ENCODE assay signal across 13 mouse cellular contexts in the genomic region with DNA sequence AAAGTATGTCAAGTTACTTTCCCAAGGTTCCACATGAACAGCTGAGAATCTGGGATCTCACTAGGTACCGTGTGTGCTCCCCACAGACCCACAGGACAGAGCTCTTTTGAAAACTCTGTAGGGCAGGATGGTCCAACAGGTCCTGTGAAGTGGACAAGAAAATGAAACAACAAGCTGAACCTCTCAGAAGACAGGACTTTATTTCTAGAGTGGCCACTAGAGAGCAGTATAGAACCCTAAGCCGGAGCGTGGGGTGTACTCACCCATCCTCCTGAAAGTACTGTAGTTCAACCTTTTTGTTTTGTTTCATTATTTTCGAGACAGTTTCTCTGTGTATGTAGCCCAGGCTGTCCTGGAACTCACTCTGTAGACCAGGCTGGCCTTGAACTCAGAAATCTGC. TPM values are rescaled to one million over a fixed set of nuclear protein-coding genes. Genes with fewer than 3 reads are reported as not detected.
A peak's percentile ranks its signal among the peaks of the same experiment; 100 is the strongest.
DNase-seq lines count a peak whose midpoint lies in the region; ATAC-seq and TF ChIP-seq lines count a peak whose summit lies in the region.
"Had no signal": no experiment of that assay in that cellular context is flagged by ENCODE, and none has a peak within 500 bp of the region (broad histone marks: within the 10 kb centered on the region; RNA-seq: fewer than 3 reads in every experiment).

No protein-coding gene starts in this region.

- no peak overlapping the region for H3K4me3 ChIP-seq in heart, postnatal 0 days (ENCODE audit: low read depth, low read length)
- no peak overlapping the region for H3K4me3 ChIP-seq in thymus, adult 2 months (ENCODE audit: control insufficient read depth, insufficient read depth, low read length)
- H3K4me3 ChIP-seq: embryonic facial prominence, embryonic 15.5 days; limb, embryonic 13.5 days; neural tube, embryonic 13.5 days had no signal

- H3K4me1 ChIP-seq in heart, postnatal 0 days (ENCODE audit: control insufficient read depth, insufficient read depth), result no peaks in the 10 kb centered on the region
- H3K4me1 ChIP-seq in thymus, adult 2 months (replicated peaks; ENCODE audit: control insufficient read depth, insufficient read depth, low read length), result no peaks in the 10 kb centered on the region
- H3K4me1 ChIP-seq: embryonic facial prominence, embryonic 15.5 days; limb, embryonic 13.5 days; neural tube, embryonic 13.5 days had no signal

- WGBS in heart, postnatal 0 days, result 69% methylated on average over 4 of the region's 4 CpGs
- 79% methylated on average over 4 of the region's 4 CpGs for WGBS in thymus, adult 2 months

- TF ChIP-seq EP300 in heart, postnatal 0 days (IDR thresholded peaks at IDR 0.05; ENCODE audit: low read depth), result no peak

- no peak overlapping the region for H3K9ac ChIP-seq in heart, postnatal 0 days (replicated peaks; ENCODE audit: low read depth, low read length)
- H3K9ac ChIP-seq: embryonic facial prominence, embryonic 15.5 days; limb, embryonic 13.5 days; neural tube, embryonic 13.5 days had no signal

- no peaks in the 10 kb centered on the region for H3K9me3 ChIP-seq in heart, postnatal 0 days (replicated peaks; ENCODE audit: control insufficient read depth, low read length)
- H3K9me3 ChIP-seq: embryonic facial prominence, embryonic 15.5 days; limb, embryonic 13.5 days; neural tube, embryonic 13.5 days had no signal

- TF ChIP-seq POLR2A in thymus, adult 2 months (IDR thresholded peaks at IDR 0.05; ENCODE audit: control insufficient read depth, extremely low read depth, insufficient read depth, low read length, poor library complexity), result no peak
- TF ChIP-seq POLR2A in brain, embryonic 14.5 days (IDR thresholded peaks at IDR 0.05; ENCODE audit: borderline replicate concordance, extremely low read depth, insufficient read depth, insufficient read length, poor library complexity, severe bottlenecking), result no peak

- peaks cover 26% of the 10 kb centered on the region for H3K36me3 ChIP-seq in heart, postnatal 0 days (replicated peaks; ENCODE audit: control insufficient read depth, insufficient read depth, low read length)
- peaks cover 3% of the 10 kb centered on the region; the same call in 1 of the 2 replicates for H3K36me3 ChIP-seq in thymus, adult 2 months (ENCODE audit: control insufficient read depth, insufficient read depth, low read length)
- peaks cover 4% of the 10 kb centered on the region; the same call in 1 of the 2 replicates for H3K36me3 ChIP-seq in splenic B cell, adult 2 months (ENCODE audit: control insufficient read depth, insufficient read depth, low read length, poor library complexity, severe bottlenecking)

- H3K4me2 ChIP-seq in heart, postnatal 0 days (ENCODE audit: low read depth, low read length), result no peak overlapping the region
- H3K4me2 ChIP-seq: embryonic facial prominence, embryonic 15.5 days; limb, embryonic 13.5 days; neural tube, embryonic 13.5 days had no signal

- TF ChIP-seq CTCF in heart, postnatal 0 days (IDR thresholded peaks at IDR 0.05; ENCODE audit: low read depth), result peak; percentile 35
- no peak for TF ChIP-seq CTCF in thymus, adult 2 months (IDR thresholded peaks at IDR 0.05; ENCODE audit: borderline replicate concordance, control insufficient read depth, extremely low read depth, insufficient read depth, low read length, poor library complexity)
- peak; percentile 7; the same call in 1 of the 2 replicates for TF ChIP-seq CTCF in brain, embryonic 14.5 days (IDR thresholded peaks at IDR 0.05; ENCODE audit: borderline replicate concordance, extremely low read depth, insufficient read depth, insufficient read length)

- no peaks in the 10 kb centered on the region for H3K27me3 ChIP-seq in heart, postnatal 0 days (ENCODE audit: control insufficient read depth, insufficient read depth, low read length)
- H3K27me3 ChIP-seq in thymus, adult 2 months (ENCODE audit: control insufficient read depth, insufficient read depth, low read length), result no peaks in the 10 kb centered on the region
- no peaks in the 10 kb centered on the region for H3K27me3 ChIP-seq in splenic B cell, adult 2 months (ENCODE audit: control insufficient read depth, insufficient read depth, low read length, poor library complexity, severe bottlenecking)
- H3K27me3 ChIP-seq: embryonic facial prominence, embryonic 15.5 days; limb, embryonic 13.5 days; neural tube, embryonic 13.5 days had no signal

- no peak for DNase-seq in heart, postnatal 0 days (ENCODE audit: low spot score)
- no peak for DNase-seq in heart, postnatal 4 days
- peak; percentile 4 for DNase-seq in thymus, adult 2 months
- DNase-seq in thymus, postnatal 14 days, result no peak
- no peak for DNase-seq in brain, embryonic 14.5 days (ENCODE audit: low read depth)
- peak; percentile 44 for DNase-seq in splenic B cell, adult 2 months (ENCODE audit: low read depth, low spot score)
- no peak for DNase-seq in frontal cortex, postnatal 25 days (ENCODE audit: low spot score in 2 of 2)
- no peak for DNase-seq in gastrocnemius, postnatal 14 days
- DNase-seq: thymus, postnatal 36 days had no signal

- H3K27ac ChIP-seq in heart, postnatal 0 days (ENCODE audit: low read depth), result no peak overlapping the region
- H3K27ac ChIP-seq in thymus, adult 2 months (ENCODE audit: control insufficient read depth, insufficient read depth, low read length), result no peak overlapping the region
- H3K27ac ChIP-seq: embryonic facial prominence, embryonic 15.5 days; limb, embryonic 13.5 days; macrophage; neural tube, embryonic 13.5 days had no signal

- ATAC-seq in heart, postnatal 0 days (ENCODE audit: insufficient read depth, low read depth), result no peak

- intact Hi-C loops in gastrocnemius, postnatal 14 days (cut with DNase I; ENCODE audit: low total_unique reads), result no loop called here

RNA-seq across cellular contexts. Expression of a gene that starts 19.7 kb away (rescaled TPM):
- 8.9 and 20.6 TPM in 2 replicates for total RNA-seq in heart, postnatal 0 days (2014; rRNA removed; ENCODE audit: low replicate concordance)
- polyA plus RNA-seq in heart, postnatal 0 days (2015; fragmentation: Nextera tagmentation; extraction: Ambion mirVana), result 10.0 and 10.8 TPM in 2 replicates
- total RNA-seq in heart, postnatal 4 days (2021), result 10 to 100 TPM; 11.5 to 11.7 TPM
- 5.3 and 5.5 TPM in 2 replicates for polyA plus RNA-seq in thymus, adult 2 months (2012; rRNA removed)
- not detected in 2 replicates for polyA plus RNA-seq in brain, embryonic 14.5 days (2012; rRNA removed)
- 10 to 100 TPM; 11.4 to 14.5 TPM for total RNA-seq in gastrocnemius, postnatal 14 days (2021)
- polyA plus RNA-seq: macrophage; neural tube, embryonic 13.5 days had no signal

RNA-seq across cellular contexts. Expression of a gene that starts 57.6 kb away (rescaled TPM):
- total RNA-seq in heart, postnatal 0 days (2014; rRNA removed; ENCODE audit: low replicate concordance), result 32.5 and 40.0 TPM in 2 replicates
- polyA plus RNA-seq in heart, postnatal 0 days (2015; fragmentation: Nextera tagmentation; extraction: Ambion mirVana), result 27.2 and 27.6 TPM in 2 replicates
- total RNA-seq in heart, postnatal 4 days (2021), result 10 to 100 TPM; 35.8 to 38.5 TPM
- polyA plus RNA-seq in thymus, adult 2 months (2012; rRNA removed), result 39.4 and 43.4 TPM in 2 replicates
- 107 and 111 TPM in 2 replicates for polyA plus RNA-seq in brain, embryonic 14.5 days (2012; rRNA removed)
- total RNA-seq in gastrocnemius, postnatal 14 days (2021), result 10 to 100 TPM; 18.3 to 18.9 TPM

Comparison
In these comparisons a context has a peak if more than half of its experiments do, and no peak if none do; other contexts are left out.
1. DNase-seq: peak in thymus, adult 2 months (single experiment) and splenic B cell, adult 2 months (single experiment); none in heart, postnatal 0 days (single experiment), heart, postnatal 4 days (single experiment), thymus, postnatal 14 days (single experiment), brain, embryonic 14.5 days (single experiment), frontal cortex, postnatal 25 days (0 of 2) and gastrocnemius, postnatal 14 days (single experiment).